Comparison of ENCODE assay signal across 8 mouse cellular contexts in genomic region chr5:24623041-24623985, GRCm38 (mm10). TPM values are rescaled to one million over a fixed set of nuclear protein-coding genes. Genes with fewer than 3 reads are reported as not detected.
DNase-seq lines count a peak whose midpoint lies in the region; ATAC-seq lines count a peak whose summit lies in the region.

No protein-coding gene starts in this region.

- H3K4me1 ChIP-seq in megakaryocyte, embryonic 14.5 days = peaks cover 30% of the 10 kb centered on the region
- H3K4me1 ChIP-seq in intestine, embryonic 15.5 days (replicated peaks) = peaks cover 7% of the 10 kb centered on the region; the same call in 1 of the 2 replicates
- peaks cover 4% of the 10 kb centered on the region for H3K4me1 ChIP-seq in stomach, embryonic 15.5 days

- no peak overlapping the region for H3K27ac ChIP-seq in intestine, embryonic 15.5 days
- no peak overlapping the region for H3K27ac ChIP-seq in stomach, embryonic 15.5 days

- no peak for DNase-seq in cerebellum, postnatal 4 days (ENCODE audit: low spot score in 2 of 2)
- no peak for DNase-seq in embryo, embryonic 10 days (ENCODE audit: low spot score)

- H3K36me3 ChIP-seq in megakaryocyte, embryonic 14.5 days (replicated peaks; ENCODE audit: low read length) = no peaks in the 10 kb centered on the region
- no peaks in the 10 kb centered on the region for H3K36me3 ChIP-seq in intestine, embryonic 15.5 days
- H3K36me3 ChIP-seq in stomach, embryonic 15.5 days = no peaks in the 10 kb centered on the region

- ATAC-seq in cerebellum, adult (ENCODE audit: insufficient number of reproducible peaks, low FRiP score, low TSS enrichment) = peak; percentile 68
- ATAC-seq in megakaryocyte, adult 5-6 weeks (ENCODE audit: poor library complexity, severe bottlenecking) = no peak
- no peak for ATAC-seq in intestine, embryonic 15.5 days
- ATAC-seq in stomach, embryonic 15.5 days (ENCODE audit: insufficient read depth, low FRiP score, low read depth) = no peak
- ATAC-seq in granulocyte monocyte progenitor cell, adult 5-6 weeks (replicated peaks; ENCODE audit: poor library complexity, severe bottlenecking) = no peak

- peak overlapping the region; percentile 79 for H3K4me3 ChIP-seq in megakaryocyte, embryonic 14.5 days (replicated peaks)
- H3K4me3 ChIP-seq in intestine, embryonic 15.5 days (replicated peaks) = peak overlapping the region; percentile 50; the same call in 1 of the 2 replicates
- H3K4me3 ChIP-seq in stomach, embryonic 15.5 days (replicated peaks) = no peak overlapping the region

- H3K9ac ChIP-seq in intestine, embryonic 15.5 days = peak overlapping the region; percentile 55; the same call in 1 of the 2 replicates
- no peak overlapping the region for H3K9ac ChIP-seq in stomach, embryonic 15.5 days

- H3K4me2 ChIP-seq in intestine, embryonic 15.5 days (replicated peaks) = peak overlapping the region; percentile 89
- peak overlapping the region; percentile 69 for H3K4me2 ChIP-seq in stomach, embryonic 15.5 days

- H3K27me3 ChIP-seq in megakaryocyte, embryonic 14.5 days (replicated peaks) = peaks cover 73% of the 10 kb centered on the region
- H3K27me3 ChIP-seq in intestine, embryonic 15.5 days (replicated peaks) = peaks cover 20% of the 10 kb centered on the region
- H3K27me3 ChIP-seq in stomach, embryonic 15.5 days (replicated peaks) = 0 out of 2 replicates have a peak, but pooled peaks cover 12% of the 10 kb centered on the region

- 42% methylated on average over 8 of the region's 8 CpGs for WGBS in intestine, embryonic 15.5 days
- WGBS in stomach, embryonic 15.5 days = 41% methylated on average over 8 of the region's 8 CpGs

- peaks cover 2% of the 10 kb centered on the region; the same call in 1 of the 2 replicates for H3K9me3 ChIP-seq in megakaryocyte, embryonic 14.5 days
- H3K9me3 ChIP-seq in intestine, embryonic 15.5 days = no peaks in the 10 kb centered on the region
- no peaks in the 10 kb centered on the region for H3K9me3 ChIP-seq in stomach, embryonic 15.5 days

RNA-seq across cellular contexts. Expression of gene Smarcd3, which starts 0.9 kb away (rescaled TPM):
- 0.76 TPM in 1 of 2 replicates, not detected in the other for polyA plus RNA-seq in megakaryocyte, embryonic 14.5 days (2012; ENCODE audit: insufficient read depth, low replicate concordance)
- total RNA-seq in megakaryocyte, adult 5-6 weeks (2015) = not detected in 2 replicates
- total RNA-seq in megakaryocyte, adult 5-6 weeks (2017) = 0.07 TPM in 1 of 2 replicates, not detected in the other
- 15.5 and 18.4 TPM in 2 replicates for polyA plus RNA-seq in intestine, embryonic 15.5 days (2015; fragmentation: Nextera tagmentation; extraction: Ambion mirVana)
- 22.2 and 25.1 TPM in 2 replicates for polyA plus RNA-seq in stomach, embryonic 15.5 days (2015; fragmentation: Nextera tagmentation; extraction: Ambion mirVana)
- total RNA-seq in granulocyte monocyte progenitor cell, adult 5-6 weeks (2014; fragmentation: Nextera tagmentation) = not detected in 2 replicates
- 0.05 and 0.34 TPM in 2 replicates for total RNA-seq in granulocyte monocyte progenitor cell, adult 5-6 weeks (2017)

RNA-seq across cellular contexts. Expression of gene Chpf2, which starts 36.8 kb away (rescaled TPM):
- polyA plus RNA-seq in megakaryocyte, embryonic 14.5 days (2012; ENCODE audit: insufficient read depth, low replicate concordance) = 36.1 and 95.0 TPM in 2 replicates
- 5.0 and 5.1 TPM in 2 replicates for total RNA-seq in megakaryocyte, adult 5-6 weeks (2015)
- total RNA-seq in megakaryocyte, adult 5-6 weeks (2017) = 11.3 and 13.5 TPM in 2 replicates
- polyA plus RNA-seq in intestine, embryonic 15.5 days (2015; fragmentation: Nextera tagmentation; extraction: Ambion mirVana) = 14.7 and 16.0 TPM in 2 replicates
- polyA plus RNA-seq in stomach, embryonic 15.5 days (2015; fragmentation: Nextera tagmentation; extraction: Ambion mirVana) = 18.6 and 21.2 TPM in 2 replicates
- 17.8 and 17.9 TPM in 2 replicates for total RNA-seq in granulocyte monocyte progenitor cell, adult 5-6 weeks (2014; fragmentation: Nextera tagmentation)
- total RNA-seq in granulocyte monocyte progenitor cell, adult 5-6 weeks (2017) = 10.4 and 29.2 TPM in 2 replicates

RNA-seq across cellular contexts. Expression of gene Abcf2, which starts 46.0 kb away (rescaled TPM):
- polyA plus RNA-seq in megakaryocyte, embryonic 14.5 days (2012; ENCODE audit: insufficient read depth, low replicate concordance) = 49.0 and 53.1 TPM in 2 replicates
- total RNA-seq in megakaryocyte, adult 5-6 weeks (2015) = 18.1 and 24.0 TPM in 2 replicates
- 53.7 and 54.5 TPM in 2 replicates for total RNA-seq in megakaryocyte, adult 5-6 weeks (2017)
- 86.0 and 87.1 TPM in 2 replicates for polyA plus RNA-seq in intestine, embryonic 15.5 days (2015; fragmentation: Nextera tagmentation; extraction: Ambion mirVana)
- 85.9 and 90.0 TPM in 2 replicates for polyA plus RNA-seq in stomach, embryonic 15.5 days (2015; fragmentation: Nextera tagmentation; extraction: Ambion mirVana)
- 51.6 and 74.3 TPM in 2 replicates for total RNA-seq in granulocyte monocyte progenitor cell, adult 5-6 weeks (2014; fragmentation: Nextera tagmentation)
- total RNA-seq in granulocyte monocyte progenitor cell, adult 5-6 weeks (2017) = 98.3 and 98.8 TPM in 2 replicates
